Mouse (Mus musculus) common myeloid progenitor, adult 5-6 weeks (primary cell): ENCODE data around the gene Scgb1b3. TPM values are rescaled to one million over a fixed set of nuclear protein-coding genes. Genes with fewer than 3 reads are reported as not detected.

ENCODE experiments used
- ATAC-seq: replicated peaks from 2 replicates; pipeline ENCODE4 v1.8.0; 2016; ENCODE audit warnings: low read depth, mild to moderate bottlenecking, moderate TSS enrichment, inconsistent platforms; ENCODE audit not compliant: poor library complexity, severe bottlenecking
- total RNA-seq: library from RNA; stranded (forward); fragments of 200-1000, 187-1606 nt; gene quantifications from 2 replicates; pipeline ENCODE4 v1.2.3, GENCODE M21; 2017

Gene Scgb1b3
- not detected in 2 replicates for total RNA-seq

DNA sequence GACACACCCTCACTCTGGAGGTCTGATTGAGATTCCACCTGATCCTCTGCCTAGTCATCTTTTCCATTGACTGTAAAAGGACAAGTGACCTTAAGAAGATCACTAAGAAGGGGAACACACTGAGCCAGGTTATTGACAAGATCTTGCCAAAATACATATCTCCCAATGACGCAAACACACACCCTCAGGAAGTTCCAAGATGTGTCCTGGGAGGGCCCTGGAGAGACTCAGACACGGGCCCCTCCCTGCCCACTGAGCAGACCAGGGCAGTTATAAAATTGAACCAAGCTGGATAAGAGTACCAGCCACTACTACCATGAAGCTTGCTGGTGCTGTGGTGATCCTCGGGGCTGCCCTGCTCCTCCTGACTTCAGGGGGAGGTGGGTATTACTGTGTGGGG is at the start of gene Scgb1b3:
Gene Scgb1b3, plus strand, starts transcription at position 301 of the 400 bp plus-strand sequence.
- no peak for ATAC-seq

DNA sequence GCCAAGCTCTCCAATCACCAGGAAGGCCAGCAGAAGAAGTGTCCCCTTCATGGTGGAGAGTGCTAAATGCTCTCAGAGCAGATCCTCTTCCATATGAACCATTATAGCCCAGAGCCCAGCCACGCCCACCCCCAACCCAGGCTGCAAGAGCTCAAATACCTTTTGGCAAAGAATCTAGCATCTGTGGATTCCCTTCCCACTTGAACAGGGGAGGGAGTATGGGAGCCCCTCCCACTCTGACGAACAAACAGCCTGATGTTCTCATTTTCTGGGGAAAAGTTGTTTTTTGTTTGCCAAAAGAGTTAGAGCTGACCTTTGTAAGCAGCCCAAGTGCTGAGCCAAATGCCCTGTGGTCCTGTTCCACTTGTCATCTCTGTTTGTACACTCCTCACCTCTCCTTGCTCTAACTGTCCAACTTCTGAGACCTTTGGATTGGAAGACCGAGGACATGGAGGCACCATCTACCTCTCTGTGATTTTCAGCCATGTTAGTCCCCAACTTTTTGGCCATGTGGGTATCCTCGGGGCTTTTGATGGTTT is 13.3 kb upstream of the Scgb1b3 start, which contains the start of gene Scgb2b3:
Gene Scgb2b3, minus strand, starts transcription at position 51 of the 539 bp plus-strand sequence.
- no peak for ATAC-seq

Other genes with a start within 250 kb of the Scgb1b3 start
- 2.1 TPM in 1 of 2 replicates, not detected in the other for gene Scn1b, start 248.6 kb upstream of the Scgb1b3 start, total RNA-seq
- 30.8 and 38.7 TPM in 2 replicates for gene Gramd1a, start 219.7 kb upstream of the Scgb1b3 start, total RNA-seq
- gene Scgb2b2, start 85.1 kb upstream of the Scgb1b3 start, total RNA-seq = not detected in 2 replicates
- not detected in 2 replicates for gene Scgb1b2, start 83.8 kb upstream of the Scgb1b3 start, total RNA-seq
- not detected in 2 replicates for gene Scgb2b3, start 13.5 kb upstream of the Scgb1b3 start, total RNA-seq